Mouse (Mus musculus) adrenal gland, postnatal 36 days (tissue): Measurements from ENCODE around the gene Zfp275. TPM values are rescaled to one million over a fixed set of nuclear protein-coding genes. Genes with fewer than 3 reads are reported as not detected.
"Not testable (repeated sequence)": the region's sequence is repeated elsewhere in the genome, so short reads cannot be mapped to it uniquely, and the experiment has no call there.

Experiments
- DNase-seq, 2 experiments: peaks; one replicate each; pipeline ENCODE4 v3.0.0; 2021; ENCODE audit warnings: mixed read lengths in 1 of 2
- long read RNA-seq, 2 experiments: library from polyadenylated mRNA; stranded (forward); transcript quantifications; one replicate each; pipeline ENCODE4 v2.0.0; 2021; ENCODE audit warnings: borderline sequencing depth in 2 of 2
- total RNA-seq, 2 experiments: library from RNA; stranded (reverse); gene quantifications; 2 replicates each; pipeline ENCODE4 v1.2.3; 2021

Zfp275 gene
- 10 to 100 TPM; 22.5 to 24.5 TPM for total RNA-seq
- long read RNA-seq, experiment 1, partial matches to known transcripts, result 0 of 7 reads
- long read RNA-seq, experiment 1, other reads (novel, unspliced or antisense), result 7 of 7 reads
- long read RNA-seq, experiment 2, partial matches to known transcripts, result 0 of 1 reads
- long read RNA-seq, experiment 2, other reads (novel, unspliced or antisense), result 1 of 1 reads

DNA sequence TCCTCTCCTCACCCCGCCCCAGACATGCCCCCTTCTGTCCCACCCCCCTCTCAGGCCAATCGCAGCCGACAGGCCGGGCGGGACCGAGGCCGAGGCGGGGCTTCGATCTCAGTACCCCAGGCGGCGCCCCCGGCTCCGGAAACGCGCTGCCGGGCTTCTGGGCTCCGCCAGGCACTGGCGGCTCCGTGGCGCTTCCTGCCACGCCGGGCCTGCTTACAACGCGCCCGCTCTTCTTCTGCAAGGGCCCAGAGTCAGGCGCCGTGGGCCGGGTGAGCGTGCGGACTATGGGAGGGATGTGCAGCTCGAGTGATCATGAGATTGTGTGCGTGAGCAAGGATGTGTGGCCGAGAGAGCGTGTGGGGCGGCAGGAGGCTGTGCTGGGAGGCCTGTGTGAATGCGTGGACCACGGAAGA is at the start of gene Zfp275:
Zfp275 (plus strand) TSS at position 139 of the 413 bp plus-strand sequence.
- peak; percentile 85 to 90 for DNase-seq

DNA sequence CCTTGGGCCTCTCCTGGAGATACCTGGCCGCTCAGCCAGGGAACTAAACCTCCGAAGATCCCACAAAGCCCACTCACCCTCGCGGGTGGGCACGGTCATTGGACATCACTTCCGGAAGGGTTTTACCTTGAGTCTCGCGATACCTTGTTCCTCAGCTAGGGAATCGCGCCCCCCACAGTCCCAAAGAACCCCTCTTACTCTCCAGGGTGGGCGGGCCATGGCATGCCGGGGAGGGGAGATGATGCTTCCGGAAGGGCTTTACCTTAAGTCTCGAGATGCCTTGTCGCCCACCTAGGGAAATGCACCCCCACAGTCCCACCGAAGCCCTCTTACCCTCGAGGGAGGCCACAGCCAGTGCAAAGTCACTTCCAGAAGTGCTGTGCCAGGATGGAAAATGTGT is 49.5 kb upstream of the Zfp275 start, which contains the start of the genes Xlr5a and Xlr5c:
Xlr5a (minus strand) TSS at position 101 of the 400 bp plus-strand sequence.
Xlr5c (minus strand) TSS at position 101 of the 400 bp plus-strand sequence.
- DNase-seq, result not testable (repeated sequence)

DNA sequence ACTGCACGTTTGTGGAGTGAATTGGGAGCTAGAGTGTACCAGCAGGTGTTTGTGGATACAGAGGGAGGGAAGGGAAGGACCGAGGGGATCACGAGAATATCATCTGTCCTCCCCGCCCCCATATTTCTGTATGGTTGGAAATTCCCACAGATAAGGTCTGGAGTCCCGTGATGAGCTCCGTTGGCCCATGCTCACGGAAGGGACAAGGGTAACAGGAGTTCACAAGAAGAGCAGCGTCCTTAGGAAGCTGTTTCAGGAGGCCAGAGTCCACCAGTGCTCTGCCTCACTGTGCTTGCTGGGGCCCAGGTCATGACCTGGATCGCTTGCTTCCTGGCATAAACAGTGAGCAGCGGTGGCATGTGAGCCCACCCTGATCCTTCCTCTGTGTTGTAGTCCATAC is 46.7 kb upstream of the Zfp275 start:
- not testable (repeated sequence) for DNase-seq

DNA sequence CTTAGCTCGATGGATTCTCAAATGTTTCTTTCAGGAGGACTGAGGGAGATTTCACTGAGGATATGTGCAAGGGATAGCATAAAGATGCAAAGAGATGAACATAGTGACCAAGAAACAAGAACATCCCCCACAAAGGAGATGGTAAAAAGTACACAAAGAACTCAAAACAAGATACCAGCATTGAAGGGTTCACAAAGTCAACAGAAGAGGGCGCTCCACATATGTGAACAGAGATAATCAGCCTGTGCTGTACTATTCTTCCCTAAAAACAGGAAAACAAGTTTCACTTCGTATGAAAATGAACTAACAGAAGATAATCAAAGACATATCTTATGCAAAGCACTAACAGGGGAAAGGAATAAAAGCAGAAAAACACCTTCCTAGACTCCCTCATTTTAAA is 29.9 kb upstream of the Zfp275 start:
- DNase-seq, result peak; percentile 10 to 31

DNA sequence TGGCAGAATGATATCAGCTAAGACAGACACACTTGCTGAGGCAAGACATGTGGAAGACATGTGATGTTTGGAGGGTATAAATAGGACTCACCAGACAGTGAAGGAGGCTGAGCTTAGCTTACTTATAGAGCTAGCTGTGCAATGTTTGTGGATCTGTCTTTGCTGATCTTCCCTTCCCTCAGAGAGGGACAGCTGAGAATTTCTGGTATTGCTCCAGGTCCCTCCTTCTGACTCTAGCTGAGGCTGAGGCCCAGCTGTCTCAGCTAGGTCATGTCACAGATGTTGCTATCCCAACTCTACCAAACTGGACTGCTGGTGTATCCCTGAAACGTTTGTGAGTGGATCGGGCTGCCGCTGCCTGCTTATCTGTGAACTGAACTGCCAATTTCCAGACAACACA is 21.4 kb upstream of the Zfp275 start:
- no peak for DNase-seq

DNA sequence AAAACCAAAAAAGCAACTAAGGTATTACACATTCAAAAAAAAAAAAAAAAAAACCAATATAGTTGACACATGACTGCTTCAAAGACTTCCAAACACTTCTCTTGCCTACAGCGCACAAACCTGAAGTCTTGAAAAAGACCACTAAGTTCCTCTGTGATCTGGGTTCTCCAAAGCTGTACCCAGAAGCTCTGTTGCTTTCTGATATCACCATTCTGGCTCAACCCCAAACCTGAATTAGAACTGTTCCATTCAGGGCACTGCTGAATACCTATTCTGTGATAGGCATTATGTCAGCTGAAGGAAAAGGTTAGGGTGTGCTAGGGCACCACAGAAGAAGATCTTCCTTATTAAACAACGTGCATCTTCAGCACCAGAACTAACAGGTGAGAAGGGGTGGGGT is 15.2 kb upstream of the Zfp275 start:
- no peak for DNase-seq

DNA sequence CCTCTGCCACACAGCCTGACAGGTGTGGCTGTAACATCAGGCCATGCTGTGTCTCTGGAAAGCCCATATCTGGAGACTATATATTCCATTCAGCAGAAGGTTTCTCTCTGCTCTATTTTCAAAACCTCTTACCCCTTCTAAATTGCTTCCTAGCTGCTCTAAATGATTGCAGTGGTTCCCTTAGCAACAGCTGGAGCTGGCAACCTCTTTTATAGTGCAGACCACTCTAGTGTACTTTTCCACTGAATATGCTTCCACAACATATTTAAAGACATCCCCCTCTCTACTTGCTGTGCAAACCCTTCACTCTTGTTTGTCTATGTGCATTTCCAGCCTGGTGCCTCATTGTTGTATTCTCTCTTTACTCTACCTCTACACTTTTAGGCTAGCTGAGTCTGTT is 8.9 kb upstream of the Zfp275 start:
- no peak for DNase-seq

DNA sequence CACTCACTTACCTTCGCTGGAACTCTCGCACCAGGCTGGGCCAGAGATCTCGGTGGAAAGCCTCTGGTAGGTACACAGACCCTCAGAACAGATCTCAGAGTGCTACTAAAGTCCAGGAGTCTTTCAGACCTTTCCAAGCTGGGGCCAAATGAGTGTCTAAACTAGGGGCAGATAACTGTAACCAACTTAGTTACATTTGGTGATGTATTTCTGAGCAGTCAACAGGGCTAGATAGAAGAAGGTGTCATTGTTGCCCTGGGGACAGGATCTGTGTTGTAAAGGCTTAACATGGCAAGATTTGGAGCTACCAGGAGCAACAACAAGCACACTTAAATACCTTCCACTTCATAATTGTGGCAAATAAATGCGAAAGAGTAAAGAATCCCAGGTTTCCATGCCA is 5.7 kb upstream of the Zfp275 start, which contains the start of gene Gm45015:
Gm45015 (minus strand) TSS at position 101 of the 400 bp plus-strand sequence.
- no peak for DNase-seq

DNA sequence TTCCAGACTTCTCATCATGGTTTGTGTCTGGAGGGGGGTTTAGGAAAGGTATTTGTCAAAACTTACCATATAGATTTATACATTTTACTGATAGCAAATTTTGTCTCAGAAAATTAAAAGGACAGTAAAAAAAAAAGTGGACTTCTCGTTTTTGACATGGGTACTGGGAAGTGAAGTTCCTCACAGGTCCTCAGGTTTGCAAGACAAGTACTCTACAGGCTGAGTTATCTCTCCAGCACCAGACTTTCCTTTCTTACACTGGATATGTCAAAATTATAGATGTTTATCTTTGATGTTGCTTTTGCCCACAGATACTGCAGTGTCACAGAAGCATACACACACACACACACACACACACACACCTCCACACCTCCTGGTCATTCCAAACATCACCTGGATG is 948 bp upstream of the Zfp275 start:
- no peak for DNase-seq

DNA sequence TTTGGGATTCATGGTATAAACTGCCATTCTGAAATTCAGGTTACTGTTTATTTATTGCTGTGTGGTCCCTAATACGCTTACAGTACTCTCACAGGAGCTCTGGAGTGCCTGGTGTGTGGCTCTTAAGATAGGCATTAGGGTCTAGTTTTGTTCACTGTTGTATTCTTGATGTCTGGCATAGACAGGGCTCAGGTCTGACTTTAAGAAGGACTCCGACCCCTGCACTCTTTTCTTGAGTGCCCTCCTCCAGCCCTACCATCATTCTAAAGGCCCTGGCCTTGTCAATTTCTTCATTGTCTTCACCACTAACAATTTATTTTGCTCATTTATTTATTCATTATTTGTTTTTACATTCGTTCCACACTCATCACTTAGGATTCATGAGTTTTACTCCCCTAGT is 353 bp upstream of the Zfp275 start:
- no peak for DNase-seq

DNA sequence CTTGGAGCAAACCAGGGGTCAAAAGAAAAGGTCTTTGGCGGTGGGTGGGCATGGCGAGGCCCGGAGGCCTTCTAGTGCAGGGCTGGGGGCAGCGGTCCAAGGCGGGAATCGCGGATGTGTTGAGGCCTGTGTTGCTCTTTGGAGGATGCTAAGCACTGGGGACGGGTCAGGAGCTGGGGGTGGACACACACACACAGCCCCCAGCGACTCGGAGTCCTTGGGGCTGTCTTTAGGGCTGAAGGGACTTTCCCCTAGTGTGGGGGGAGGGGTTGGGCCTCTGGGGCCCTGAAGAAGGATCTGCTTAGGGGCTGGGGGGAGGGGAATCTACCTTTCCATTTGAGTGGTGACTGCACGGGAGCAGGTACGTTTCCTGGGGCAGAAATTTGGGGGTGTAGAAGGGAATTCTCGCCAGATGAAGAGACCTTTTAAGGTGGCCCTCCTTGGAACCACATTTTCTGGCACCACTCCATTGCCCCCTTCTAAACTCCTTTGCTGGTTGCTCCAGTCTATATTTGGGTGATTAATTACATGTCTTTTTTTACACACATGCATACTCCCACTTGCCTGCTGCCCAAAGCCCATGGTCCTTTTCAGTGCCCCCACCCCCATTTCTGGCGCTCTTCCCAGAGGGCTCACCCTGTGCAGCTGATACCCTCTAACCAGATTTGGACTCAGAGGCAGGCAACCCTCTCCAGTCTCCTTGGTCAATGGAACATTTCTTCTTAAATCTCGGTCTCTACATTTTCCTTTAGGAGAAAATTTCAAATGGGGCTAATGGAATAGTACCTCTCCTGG is 717 bp downstream of the Zfp275 start:
- DNase-seq, result peak in 1 of 2 experiments; percentile 18

DNA sequence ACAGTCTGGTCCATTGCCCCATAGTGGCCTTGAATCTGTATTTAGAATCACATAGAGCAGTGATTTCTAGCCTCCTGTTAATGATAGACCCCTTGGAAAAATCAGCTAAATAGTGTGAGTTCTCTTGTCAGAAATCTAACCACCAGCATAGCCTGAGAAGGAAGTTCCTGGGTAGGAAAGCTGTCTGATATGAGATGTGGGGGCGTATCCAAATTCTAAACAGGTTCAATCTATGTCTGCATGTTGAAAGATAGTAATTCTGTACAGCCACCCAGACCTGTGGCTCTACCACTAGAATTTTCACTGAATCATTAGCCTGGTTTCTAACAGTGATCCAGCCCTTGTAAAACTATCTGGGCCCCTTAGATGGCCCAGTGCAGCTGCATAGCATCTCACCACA is 1.4 kb downstream of the Zfp275 start:
- DNase-seq, result no peak

DNA sequence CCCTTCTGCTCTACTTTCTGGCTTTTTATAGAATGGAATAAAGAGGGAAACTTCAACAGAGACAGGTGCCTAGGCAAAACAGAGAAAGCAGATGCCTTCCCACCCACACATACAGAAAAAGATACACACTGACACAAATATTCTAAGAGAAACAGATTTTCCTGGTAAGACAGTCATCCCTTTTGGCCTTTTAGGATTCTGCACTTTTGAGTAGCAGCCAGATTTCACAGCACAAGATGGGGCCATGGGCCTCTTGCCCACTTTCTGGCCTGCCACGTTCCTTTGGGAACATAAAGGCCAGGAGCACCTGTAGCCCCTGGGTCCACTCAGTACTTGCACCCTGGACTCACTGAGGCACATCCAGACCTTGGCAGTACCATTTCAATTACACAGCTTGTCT is 1.9 kb downstream of the Zfp275 start:
- DNase-seq, result no peak

DNA sequence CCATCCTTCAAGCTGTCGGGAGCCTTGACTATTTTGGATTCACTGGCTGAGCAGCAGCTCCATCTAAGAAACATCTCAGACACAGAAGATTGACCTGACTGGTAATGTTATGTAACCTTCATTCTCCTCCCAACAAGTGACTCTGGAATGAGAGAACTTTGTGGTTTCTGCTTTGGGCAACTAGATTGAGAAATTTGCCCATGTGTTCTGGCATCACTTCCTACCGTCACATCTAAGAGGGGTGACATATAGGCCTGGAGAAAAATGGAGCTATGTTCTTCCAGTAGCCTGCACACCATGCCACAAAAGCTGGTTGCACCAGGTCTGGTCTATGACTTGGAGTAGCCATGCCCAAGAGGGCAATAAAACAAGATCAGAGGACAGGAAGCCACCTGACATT is 13.7 kb downstream of the Zfp275 start:
- no peak for DNase-seq

DNA sequence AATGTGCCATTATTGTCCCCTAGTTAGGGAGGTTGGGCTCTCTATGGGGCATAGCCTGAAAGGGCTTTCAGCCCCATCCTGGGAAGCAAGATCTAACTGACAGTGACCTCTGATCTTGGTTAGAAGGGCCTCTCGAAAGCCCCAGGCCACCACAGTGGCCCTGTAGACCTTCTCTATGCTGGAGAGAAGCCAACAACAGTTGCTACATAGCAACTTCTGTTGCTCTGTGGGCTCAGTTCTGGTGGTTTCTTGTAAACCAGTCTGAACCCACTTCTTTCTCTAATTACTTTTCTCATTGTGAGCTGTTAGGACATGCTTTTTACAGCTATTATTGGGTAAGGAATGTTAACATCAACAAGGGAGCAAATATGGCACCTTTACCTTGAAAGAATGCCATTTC is 14.3 kb downstream of the Zfp275 start:
- no peak for DNase-seq

DNA sequence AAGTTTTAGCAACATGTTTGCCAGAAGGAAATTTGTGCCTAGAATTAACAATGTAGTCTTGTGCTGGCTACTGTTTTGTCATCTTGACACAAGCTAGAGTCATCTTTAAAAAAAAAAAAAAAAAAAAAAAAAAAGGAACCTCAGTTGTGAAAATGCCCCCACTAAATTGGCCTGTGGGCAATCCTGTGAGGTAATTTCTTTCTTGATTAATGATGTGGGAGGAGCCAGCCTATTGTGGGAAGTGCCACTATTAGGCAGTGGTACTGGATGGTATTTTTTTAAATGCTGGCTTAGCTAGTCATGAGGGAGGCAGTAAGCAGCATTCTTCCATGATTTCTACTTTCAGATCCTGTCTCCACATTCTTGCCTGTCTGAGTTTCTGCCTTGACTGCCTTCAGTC is 20.9 kb downstream of the Zfp275 start:
- DNase-seq, result no peak

DNA sequence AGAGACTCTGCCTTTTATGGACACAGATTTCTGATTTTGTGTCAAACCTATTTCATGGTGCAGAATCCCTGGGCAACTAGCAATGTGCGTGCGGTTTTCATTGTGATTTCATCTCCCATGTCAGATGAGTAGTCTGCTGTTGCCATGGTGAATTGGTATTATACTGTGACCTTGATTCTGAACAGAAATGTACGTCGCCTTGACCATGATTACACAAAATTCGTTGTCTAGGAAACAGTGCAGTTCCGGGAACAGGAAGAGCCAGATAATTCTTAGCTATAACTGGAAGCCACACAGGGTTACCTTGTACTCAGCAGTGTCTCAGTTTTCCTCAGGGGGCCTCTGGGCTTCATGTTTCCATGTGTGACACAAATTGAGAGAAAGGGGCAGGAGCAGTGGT is 42.0 kb downstream of the Zfp275 start:
- DNase-seq, result peak; percentile 11 to 33

DNA sequence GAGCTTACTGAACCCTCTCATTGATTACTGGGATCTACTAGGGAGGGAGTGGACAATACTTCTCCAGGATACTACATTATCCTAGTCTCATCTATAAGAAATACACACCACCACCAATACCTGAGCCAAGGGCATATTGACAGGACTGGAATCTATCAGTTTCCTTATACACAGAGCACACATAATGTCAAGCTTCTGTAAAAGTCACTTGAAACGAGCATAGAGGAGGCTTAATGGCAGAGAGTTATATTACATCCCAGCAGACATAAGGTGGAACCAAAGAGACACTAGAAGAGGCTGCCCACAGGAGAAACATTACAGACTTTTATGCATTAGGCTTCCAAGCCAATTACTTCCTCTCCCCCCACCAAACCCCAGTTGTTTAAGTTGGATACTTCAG is 42.5 kb downstream of the Zfp275 start:
- no peak for DNase-seq

DNA sequence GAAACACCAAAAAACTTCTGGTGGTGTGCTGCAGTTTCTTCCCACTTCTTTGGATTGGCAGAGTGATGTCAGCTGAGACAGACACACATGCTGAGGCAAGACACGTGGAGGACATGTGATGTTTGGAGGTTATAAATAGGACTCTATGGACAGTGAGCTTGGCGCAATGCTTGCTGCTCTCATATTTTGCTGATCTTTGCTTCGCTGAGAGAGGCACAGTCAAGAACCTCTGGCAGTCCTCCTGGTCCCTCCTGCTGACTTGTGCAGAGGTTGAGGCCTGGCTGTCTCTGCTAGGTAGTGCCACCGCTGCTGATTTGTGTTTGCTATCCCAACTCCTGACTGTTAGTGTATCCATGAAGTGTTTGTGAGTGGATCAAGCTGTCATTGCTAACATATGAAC is 49.1 kb downstream of the Zfp275 start:
- DNase-seq, result no peak

DNA sequence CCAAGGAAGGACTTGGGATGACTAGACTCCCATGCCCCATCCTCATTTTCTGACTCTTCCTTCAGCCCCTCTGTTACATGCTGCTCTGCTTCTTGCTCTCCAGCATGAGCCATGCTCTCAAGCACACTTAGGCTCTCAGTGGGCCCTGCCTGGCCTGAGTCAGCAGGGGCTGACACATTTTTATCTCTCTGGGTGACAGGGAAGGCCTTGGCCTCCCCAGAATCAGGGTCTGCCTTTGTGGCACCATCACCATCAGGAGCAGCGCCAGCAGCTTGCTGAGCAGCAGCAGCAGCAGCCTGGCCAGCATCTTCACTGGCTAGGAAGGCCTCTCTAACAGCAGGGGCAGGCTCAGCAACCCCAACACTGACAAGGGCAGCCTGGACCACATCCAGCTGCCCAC is 54.0 kb downstream of the Zfp275 start:
- DNase-seq, result peak; percentile 61 to 70

DNA sequence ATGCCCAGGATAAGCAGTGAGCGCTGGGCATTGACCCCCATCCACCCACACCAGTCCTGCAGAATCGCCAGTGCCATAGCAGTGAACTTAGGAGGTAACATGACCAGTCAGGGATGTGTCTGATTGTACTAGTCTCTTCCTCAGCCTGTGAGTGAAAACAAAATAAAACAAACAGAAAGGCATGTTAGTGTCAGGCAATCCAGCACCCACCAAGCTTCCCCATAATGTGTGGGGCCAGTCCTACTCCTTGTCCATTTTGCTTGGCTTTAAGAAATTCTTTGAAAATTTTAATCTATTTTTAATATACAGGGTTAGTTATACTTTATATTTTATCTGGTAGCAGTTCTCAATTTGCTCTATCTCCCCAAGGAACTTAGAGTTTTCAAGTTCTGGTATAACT is 56.2 kb downstream of the Zfp275 start, which contains the start of gene Gm18336:
Gm18336 (minus strand) TSS at position 101 of the 400 bp plus-strand sequence.
- DNase-seq, result not testable (repeated sequence)

DNA sequence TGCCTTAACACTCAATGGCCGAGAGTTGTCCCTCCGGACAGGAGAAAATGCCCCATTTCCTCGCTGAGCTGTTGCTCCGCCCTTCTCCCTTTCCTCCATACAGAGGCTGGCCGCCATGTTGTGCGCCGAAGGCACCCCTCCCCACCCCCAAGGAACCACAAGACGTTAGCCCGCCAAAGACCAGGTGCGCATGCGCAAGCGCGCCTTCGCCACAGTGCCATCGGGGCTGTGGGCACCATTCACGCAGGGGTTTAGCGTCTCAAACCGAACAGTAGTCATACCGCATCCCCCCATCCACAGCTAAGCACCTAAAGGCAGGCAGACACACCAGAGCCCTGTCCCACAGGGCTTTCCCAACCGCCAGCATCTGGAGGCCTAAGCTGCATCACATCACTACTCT is 58.5 kb downstream of the Zfp275 start:
- no peak for DNase-seq

DNA sequence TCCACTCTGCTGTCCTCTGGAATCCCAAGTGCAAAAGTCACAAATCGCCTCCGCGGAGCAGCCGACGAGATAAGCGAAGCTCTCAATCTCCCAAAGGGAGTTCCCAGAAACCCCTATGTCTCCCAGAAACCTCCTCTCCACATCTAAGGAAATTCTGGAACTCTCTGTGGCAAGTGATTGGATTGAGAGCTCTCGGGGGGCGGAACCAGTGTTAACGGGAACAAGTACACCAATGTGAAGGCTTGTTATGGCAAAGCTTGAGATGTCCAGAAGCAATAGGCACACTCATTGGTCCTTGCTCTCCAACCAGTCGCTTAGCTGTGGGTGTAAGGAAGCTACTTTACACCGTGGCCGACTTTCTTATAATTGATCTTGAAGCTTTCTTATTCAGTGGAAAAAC is 59.2 kb downstream of the Zfp275 start:
- DNase-seq, result no peak
